Mouse (Mus musculus) left cerebral cortex, postnatal 36 days (tissue): ENCODE measurements around the gene Tsc22d1. TPM values are rescaled to one million over a fixed set of nuclear protein-coding genes. Genes with fewer than 3 reads are reported as not detected.

ENCODE experiments used
- DNase-seq, 2 experiments: peaks; one replicate each; pipeline ENCODE4 v3.0.0; 2021 to 2022; ENCODE audit warnings: low spot score in 2 of 2, mixed read lengths in 1 of 2
- intact Hi-C: fragments of 180-260 bp; cut with DNase I; formaldehyde crosslinking; loops from one replicate; pipeline ENCODE4 v1.15.1; 2025
- total RNA-seq, 2 experiments: library from RNA; stranded (reverse); gene quantifications; 2 replicates each; pipeline ENCODE4 v1.2.3; 2021

Gene Tsc22d1
- total RNA-seq, 2 experiments from 2014 or later, result 600 to 618 TPM

DNA sequence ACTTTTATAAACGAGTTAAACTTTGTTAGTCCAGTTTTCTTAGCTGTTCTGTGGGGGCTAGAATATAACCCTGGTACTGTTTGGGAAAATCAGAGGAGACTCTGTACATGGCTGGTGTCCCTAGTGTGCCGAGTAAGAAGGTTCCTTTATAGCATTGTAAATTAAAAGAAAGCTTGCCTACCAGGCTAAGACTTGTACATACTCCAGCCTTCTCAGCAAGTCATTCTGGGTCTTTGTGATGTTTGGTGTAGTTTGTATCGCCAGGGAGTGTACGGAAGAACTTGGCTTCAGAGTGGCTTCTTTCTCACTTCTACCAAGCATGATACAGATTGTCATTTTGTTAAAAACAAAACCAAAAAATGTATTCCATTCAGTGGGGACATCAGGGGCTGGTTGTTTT is 17.2 kb downstream of the Tsc22d1 start:
- no peak for DNase-seq
- intact Hi-C loops, result no loop called here

DNA sequence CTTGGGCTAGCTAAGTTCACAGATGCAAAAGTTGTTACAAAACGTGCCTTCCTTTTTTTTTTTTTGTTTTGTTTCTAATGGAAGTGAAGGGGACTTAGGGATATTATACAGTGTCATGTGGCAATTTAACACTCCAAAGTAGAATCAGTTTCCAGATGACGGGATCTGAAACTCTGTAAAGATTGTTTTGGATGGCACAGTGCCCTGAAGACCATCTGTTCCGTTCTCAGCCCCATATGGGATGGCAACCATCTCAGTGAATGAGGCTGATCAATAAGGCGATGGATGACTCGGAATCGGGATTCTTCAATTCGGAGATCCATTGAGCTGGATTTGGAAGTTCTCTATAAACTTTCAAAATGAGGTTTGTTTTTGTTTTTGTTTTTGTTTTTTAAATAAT is 17.6 kb downstream of the Tsc22d1 start:
- DNase-seq, result peak in 1 of 2 experiments; percentile 30
- intact Hi-C loops, result no loop called here

DNA sequence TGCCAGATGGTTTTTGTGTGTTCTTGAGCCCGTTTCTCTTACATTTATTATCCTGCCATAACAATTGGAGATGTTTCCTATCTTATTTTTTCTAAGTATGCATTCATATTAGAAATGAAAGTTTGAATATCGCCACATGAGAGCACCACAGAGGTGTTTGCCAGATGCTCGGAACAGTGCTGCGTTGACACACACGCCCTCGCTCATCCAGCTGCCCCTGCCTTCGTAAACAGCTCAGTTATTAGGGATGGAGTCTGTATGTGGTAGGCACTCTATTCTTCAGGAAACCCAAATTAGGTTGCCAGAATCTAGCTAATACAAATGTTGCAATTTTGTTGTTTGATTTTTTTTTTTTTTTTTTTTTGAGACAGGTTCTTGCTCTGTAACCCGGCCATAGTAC is 18.1 kb downstream of the Tsc22d1 start:
- no peak for DNase-seq
- intact Hi-C loops, result no loop called here

DNA sequence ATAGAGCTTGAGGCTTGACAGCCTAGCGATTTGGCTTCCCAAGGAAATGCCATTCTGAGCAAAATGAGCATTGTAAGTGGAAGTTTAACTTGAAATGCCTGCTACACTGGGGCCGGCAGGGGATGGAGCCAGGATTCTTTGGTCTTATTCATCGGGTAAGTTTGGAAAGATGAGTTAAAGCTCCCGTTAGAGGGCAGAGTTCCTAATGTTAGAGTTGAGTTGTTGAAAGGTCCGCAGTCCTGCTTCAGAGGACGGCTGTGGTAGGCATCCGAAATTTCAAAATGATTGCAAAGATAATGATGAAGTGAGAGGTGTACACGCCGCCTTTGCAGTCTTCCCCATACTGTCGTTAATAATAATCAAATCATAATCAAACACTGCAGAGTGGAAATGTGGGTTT is 27.4 kb downstream of the Tsc22d1 start:
- intact Hi-C loops, result no loop called here
- DNase-seq, result no peak

DNA sequence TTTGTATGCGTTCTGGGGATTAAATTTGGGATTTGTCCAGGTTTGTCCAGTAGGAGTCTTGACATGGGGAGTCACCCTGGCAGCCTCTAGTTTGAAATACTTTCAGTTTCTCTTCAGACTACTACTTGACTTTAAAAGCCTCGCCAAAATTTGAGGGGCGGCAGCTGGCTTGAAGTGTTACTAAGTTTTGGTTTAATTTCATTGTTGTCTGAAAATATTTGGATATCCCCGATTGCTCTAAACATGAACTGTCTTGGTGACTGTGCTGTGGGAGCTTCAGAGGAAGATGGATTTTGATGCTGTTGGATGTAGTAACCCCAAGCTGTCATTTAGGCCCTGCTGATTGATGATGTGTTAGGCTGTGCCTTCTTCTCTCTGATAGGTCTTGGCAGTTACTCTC is 34.2 kb downstream of the Tsc22d1 start:
- intact Hi-C loops, result no loop called here

DNA sequence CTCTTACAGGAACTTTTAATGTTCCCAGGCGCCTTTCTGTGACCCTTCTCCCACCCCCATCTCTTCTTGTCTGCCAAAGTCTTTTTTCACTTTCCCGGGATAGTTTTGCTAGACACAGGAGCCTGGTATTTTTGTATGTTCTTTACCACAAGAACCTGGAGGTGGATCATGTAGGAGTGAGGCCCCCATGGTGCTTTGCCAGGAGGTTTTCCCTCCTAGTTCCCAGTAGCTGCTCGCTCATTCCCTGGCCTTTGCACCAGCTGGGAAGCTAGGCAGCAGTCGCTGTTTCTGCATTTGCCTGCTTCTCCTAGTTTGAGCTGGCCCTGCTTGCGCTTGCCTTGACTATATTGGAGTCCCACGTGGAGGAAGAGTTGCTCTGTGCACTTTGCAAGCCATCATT is 36.2 kb downstream of the Tsc22d1 start:
- peak in 1 of 2 experiments; percentile 40 for DNase-seq
- intact Hi-C loops, result loop anchor here (5.0 kb wide), 1 partner anchor 34 kb away; no protein-coding TSS in a partner anchor

More for the DNA sequence above, 34.2 kb downstream of the Tsc22d1 start:
- no peak for DNase-seq

DNA sequence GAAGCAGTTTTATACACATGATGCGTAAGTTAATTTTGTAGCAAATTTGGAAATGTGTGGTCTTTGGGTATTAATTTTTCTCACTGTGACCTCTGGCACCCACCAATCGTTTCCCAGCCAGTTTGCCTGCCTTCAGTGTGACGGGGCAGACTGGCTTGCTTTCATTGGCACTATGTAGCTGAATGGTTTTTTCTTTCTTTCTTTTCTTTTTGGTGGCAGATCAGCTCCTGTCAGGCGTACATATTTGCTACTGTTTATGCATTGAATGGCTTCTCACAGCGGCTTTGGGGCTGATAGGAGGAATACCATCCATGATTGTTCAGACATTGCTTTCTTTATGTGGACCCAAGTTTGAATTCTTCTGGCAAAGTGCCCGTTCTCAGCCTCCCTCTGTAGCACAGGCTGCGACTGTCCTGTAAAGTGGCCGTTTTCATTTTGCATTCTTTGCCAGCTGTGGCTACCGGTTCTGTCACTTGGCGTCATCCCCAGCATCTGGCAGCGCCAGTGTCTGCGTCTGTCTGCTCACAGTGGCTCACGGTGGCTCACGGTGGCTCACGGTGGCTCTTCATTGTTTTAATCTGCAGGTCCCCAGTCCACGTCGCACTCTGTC is 38.1 kb downstream of the Tsc22d1 start:
- intact Hi-C loops, result loop anchor here (5.0 kb wide), 1 partner anchor 36 kb away; no protein-coding TSS in a partner anchor
- DNase-seq, result no peak

DNA sequence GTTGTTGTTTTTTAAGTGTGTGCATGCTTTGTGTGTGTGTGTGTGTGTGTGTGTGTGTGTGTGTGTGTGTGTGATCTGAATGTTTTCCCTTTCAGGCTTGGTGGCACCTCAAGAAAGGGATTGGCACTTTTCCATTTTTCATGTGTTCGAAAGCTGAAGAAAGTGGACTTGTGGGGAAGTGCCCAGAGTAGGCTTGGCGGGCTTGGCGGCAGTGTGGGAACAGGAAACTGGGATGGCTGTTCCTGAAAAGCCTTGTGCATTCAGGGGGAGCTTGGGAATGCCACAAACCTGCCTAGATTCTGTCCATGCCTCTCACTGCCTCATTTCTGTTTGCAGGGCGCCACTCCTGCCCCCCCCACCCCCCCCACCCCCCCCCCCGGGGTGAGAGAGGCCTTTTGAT is 39.9 kb downstream of the Tsc22d1 start:
- intact Hi-C loops, result loop anchor here (5.0 kb wide), 1 partner anchor 37 kb away; no protein-coding TSS in a partner anchor
- DNase-seq, result no peak

DNA sequence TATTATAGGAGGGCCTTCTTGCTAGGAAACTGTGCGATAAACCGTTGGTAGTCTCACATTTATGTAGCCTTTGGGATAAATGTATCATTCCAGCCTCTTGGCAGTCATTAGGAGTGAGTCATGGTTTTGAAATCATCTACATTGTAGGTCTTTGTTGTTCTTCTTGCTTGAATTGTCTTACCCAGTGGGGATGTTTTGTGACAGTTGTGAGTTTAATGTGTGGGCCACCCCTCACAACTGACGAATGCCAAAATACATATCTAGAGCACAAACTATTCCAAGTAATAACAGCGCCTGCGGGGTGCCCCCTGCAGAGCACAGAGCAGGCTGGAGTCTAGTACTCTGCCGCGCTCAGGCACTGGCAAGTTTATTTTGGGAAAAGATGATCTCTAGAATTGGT is 40.4 kb downstream of the Tsc22d1 start:
- intact Hi-C loops, result no loop called here
- DNase-seq, result no peak

DNA sequence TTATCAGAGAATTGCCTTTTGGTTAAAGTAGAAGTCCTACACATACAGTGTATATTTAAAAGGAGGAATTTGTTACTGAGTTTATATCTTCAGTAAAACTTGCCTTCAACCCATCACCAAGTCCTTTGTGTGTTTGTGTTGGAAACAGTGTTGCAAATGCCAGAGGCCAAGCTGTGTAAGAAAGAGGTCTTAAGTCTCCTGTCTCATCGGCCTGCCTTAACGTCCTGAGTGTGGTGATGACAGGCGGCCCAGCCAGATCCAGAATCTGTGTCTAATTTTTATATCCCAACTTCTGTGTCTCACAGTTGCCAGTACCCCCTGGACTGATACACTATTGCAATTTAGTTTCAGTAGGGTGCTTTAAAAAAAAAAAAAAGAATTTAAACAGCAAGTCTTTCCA is 42.9 kb downstream of the Tsc22d1 start:
- DNase-seq, result no peak
- intact Hi-C loops, result no loop called here

DNA sequence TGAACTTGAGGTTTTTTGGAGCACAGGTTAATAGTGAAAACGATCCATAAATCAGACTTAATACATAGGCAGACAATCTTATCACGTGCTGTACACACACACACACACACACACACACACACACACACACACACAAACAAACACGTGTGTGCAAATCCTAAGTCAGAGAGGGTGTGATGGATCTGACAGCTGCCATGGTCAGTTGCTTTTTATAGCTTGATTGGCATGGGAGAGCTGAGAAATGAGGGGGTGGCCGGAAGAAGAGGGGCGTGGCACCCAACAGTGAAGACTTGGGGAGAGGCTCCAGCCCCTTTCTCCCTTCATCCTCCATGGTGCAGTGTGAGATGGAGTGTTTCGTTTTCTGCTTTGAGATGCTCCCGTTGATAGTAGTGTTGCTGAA is 45.4 kb downstream of the Tsc22d1 start:
- intact Hi-C loops, result no loop called here

DNA sequence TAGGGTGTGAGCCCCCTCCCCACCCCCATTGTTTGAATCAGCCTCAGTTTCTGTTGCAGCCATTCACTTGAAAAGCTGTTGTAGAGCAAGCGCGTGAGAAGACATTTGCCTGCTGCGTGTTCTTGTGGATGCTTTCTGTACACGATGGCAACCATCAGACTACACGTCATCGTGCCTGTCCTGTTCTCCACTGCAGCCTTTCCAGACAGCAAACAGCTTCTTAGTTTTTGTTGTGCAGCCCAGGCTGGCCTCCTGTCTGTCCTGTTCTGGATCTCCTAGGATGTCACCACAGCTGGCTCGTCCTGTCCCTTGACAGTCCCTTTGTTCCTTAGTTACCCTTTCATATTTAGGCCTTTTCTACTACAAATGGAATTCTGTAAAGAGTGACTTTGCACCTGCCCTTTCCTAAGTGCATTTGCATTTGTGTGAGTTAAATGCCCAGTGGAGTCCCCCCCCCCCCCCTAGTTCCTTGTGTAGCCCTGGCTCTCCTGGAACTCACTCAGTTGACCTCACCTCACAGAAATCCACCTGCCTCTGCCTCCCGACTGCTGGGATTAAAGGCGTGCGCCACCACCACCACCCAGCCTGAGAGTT is 46.5 kb downstream of the Tsc22d1 start:
- intact Hi-C loops, result no loop called here
- DNase-seq, result no peak

More for the DNA sequence above, 45.4 kb downstream of the Tsc22d1 start:
- no peak for DNase-seq

DNA sequence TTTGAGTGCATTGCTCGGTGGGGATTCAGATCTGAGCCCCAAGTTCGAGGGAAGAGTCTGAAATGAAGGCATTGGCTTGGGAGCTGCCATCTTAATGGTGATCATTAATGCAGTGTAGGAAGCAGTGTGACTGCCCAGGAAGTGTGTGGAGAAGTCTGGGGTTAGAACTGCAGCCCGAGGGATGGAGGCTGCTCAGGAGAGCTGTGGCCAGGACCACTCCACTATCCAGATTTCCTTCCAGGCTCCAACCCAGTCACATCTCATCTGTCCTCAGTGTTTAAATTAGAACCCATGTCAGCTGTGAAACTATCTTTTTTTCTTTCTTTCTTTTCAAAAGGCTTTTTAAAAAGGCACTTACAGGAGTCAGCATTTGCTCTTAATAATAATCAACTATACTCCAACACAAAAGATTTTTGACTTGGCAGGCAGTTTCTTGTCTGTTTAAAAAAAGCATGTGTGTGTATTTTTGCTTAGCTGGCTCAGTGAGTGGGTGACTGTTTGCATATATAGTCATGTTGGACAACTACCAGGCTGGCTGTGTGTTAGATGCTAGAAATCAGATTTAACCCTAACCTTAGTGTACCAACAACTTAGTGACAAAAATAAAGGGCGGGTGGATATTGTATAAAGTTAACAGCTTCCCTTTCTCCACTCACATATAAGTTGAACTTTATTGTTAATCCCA is 48.8 kb downstream of the Tsc22d1 start:
- no peak for DNase-seq
- intact Hi-C loops, result no loop called here

DNA sequence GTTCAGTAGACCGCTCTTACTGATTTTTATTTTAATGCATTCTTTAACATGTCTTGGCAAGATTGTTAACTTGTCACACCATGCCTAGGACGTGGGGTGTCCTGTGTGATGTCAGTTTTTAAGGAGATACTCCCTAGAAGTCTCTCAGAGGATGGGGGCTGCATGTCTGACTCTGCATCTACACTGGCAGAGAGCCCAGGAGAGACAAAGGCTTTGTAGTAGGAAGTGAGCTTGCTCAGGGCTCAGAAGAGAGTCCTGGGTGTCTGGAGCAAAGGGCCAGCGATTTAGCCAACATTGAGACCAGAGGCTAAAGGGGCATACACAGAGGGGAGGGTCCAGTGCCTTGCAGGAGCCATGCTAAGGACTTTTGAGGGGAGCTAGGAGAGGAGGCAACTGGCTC is 50.2 kb downstream of the Tsc22d1 start:
- DNase-seq, result no peak
- intact Hi-C loops, result loop anchor here (5.0 kb wide), 1 partner anchor 48 kb away; no protein-coding TSS in a partner anchor

DNA sequence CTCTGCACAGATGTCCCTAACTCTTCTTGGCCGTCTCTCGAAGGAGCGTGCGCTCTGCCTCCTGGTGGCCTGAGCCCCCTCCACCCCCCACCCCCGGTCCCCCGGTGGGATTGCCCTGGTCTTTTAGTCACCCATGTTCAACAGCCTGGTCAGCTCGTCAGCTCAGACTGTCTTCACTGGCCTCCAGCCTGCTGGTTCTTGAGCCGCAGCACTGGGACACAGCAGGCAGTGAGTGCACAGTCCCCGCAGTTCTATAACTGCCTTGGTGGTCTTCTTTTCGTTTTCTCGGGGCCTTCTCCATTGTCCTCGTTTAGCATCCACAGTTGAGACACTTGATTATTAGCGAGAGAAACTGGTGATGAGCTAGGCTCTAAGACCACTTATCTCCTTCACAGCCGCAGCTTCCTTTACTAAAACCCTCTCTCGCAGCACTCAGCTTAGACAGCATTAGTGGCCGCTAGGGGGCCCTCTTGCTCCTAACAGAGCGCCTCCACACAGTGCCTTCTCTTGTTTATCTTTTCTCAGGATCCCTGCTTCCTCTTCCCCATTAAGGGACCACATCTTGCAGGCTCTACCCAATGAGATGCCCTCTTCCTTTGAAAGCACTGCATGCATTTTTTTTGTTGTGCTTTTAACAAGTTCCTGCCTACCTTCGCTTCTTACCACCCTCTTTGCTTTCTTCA is 52.0 kb downstream of the Tsc22d1 start:
- DNase-seq, result peak; percentile 53 to 63
- intact Hi-C loops, result loop anchor here (5.0 kb wide), 1 partner anchor 49 kb away; no protein-coding TSS in a partner anchor

DNA sequence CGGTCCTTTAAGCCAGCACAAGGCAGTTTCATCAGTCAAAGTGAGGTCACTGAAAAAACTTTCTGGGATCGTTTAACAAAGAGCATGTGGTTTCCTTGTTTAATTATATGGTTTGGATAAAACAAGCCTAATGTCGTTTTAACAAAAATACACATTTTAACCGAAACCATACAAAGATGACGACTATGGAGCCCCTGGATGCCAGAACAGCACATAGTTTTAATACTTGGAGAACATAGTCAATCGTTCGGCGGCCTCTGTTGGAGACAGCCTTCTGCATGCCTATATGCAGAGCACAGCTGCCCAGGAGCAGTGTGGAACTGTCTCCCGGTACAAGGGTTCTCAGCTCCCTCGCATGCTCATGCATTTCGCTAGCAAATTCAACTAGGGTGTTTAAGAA is 53.2 kb downstream of the Tsc22d1 start:
- intact Hi-C loops, result loop anchor here (5.0 kb wide), 1 partner anchor 51 kb away; no protein-coding TSS in a partner anchor
- no peak for DNase-seq

DNA sequence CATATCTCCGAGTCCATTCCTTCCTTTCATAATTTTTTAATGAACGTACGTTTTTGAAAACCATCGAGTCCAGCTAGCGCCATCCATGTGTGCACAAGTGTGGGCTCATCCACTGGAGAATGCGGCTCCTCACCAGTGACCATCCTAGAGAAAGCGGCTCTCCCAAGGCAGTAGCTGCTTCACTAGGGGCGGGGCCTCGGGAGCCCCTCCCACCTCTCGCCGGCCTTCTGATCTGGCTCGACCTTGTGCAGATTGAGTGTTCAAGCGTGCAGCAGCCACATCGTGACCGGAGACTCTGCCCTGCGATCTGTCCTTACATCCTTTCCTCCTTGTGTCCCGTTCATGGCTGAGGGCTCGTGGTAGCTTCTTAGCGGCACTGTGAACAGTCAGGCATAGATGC is 56.5 kb downstream of the Tsc22d1 start:
- DNase-seq, result no peak
- intact Hi-C loops, result loop anchor here (5.0 kb wide), 2 partner anchors 319 to 349 kb away; no protein-coding TSS in a partner anchor

DNA sequence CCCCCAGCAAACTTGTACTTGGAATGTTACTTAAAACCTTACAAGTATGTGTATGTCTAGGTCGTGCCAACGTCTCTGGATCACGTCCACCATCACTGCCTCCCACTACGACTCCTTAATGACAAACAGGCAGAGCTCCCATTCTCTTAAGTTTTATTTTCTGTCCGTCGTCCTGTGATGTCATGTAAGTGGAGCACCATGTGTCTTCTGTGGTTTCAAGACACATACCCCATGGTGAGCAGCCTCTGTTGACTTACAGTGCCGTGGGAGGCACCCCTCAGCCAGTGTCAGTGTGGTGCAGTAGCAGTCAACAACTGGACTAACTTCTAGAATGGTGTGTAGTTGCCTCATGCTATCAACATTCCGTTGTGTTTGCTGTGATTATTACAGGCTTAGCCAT is 57.7 kb downstream of the Tsc22d1 start:
- no peak for DNase-seq
- intact Hi-C loops, result loop anchor here (5.0 kb wide), 2 partner anchors 320 to 350 kb away; no protein-coding TSS in a partner anchor

DNA sequence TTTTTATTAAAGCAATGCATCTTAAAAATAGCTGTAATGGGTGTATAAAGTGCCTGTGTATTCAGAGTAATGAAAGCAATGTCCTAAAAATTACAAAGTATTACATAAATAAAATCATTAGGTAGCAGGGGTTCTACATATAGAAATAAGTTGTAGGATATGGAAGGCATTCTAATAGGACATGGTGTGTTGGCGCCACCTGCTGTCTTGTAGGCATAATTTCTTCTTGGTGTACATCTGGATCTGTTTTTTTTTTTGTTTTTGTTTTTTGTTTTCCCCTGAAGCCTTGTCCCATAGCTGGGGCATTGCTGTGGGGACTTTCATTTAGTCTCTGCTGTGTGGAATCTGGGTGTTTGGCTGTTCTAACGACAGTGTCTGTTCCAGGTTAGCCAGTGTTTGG is 58.6 kb downstream of the Tsc22d1 start:
- intact Hi-C loops, result loop anchor here (5.0 kb wide), 2 partner anchors 321 to 351 kb away; no protein-coding TSS in a partner anchor

DNA sequence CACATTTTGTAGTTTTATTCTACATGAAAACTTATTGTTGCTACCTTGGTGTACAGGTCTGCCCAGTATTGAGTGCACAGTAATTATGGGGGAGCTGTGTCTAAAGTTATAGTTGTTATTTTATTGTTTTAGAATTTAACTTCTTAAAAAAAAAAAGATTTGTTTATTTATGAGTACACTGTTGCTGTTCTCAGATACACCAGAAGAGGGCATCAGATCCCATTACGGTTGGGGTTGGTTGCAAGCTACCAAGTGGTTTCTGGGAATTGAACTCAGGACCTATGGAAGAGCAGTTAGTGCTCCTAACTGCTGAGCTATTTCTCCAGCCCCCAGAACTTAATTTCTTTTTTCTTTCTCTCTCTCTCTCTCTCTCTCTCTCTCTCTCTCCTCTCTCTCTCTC is 59.4 kb downstream of the Tsc22d1 start:
- no peak for DNase-seq

More for the DNA sequence above, 58.6 kb downstream of the Tsc22d1 start:
- DNase-seq, result no peak

More for the DNA sequence above, 59.4 kb downstream of the Tsc22d1 start:
- intact Hi-C loops, result loop anchor here (5.0 kb wide), 2 partner anchors 322 to 352 kb away; no protein-coding TSS in a partner anchor
